Mouse (Mus musculus): Measurements from ENCODE around the gene Rbpjl. TPM values are rescaled to one million over a fixed set of nuclear protein-coding genes. Genes with fewer than 3 reads are reported as not detected.
A peak's percentile ranks its signal among the peaks of the same experiment; 100 is the strongest.

Rbpjl gene
- total RNA-seq, 1 experiment from 2014 or later = 0.47 TPM

DNA sequence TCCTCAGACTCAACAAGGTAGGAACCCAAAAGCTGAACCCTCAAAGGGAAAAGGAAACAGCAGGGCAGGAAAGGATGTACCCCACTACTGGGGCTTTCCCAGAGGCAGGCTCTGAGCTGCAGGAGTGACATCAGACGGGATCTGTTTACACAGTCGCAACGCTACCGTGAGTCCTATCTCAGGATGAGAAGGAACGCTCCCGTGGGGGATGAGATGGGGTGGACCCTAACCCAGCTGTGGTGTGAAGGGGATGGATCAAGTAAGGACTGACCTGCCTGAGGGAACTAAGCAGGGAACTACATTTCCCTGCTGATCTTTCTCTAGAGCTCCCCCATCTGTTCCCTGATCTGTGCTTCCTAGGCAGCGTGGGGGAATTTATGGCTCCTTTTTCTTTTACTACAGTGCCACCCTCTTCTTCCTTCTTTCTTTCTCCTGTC, 53.9 kb downstream of the Rbpjl start, which contains the start of gene Sys1:
Sys1 (plus strand) TSS at position 101 of the 437 bp plus-strand sequence.
- no peak for ATAC-seq (ENCODE audit: extremely low read depth, insufficient number of reproducible peaks, low FRiP score, poor library complexity, severe bottlenecking)

DNA sequence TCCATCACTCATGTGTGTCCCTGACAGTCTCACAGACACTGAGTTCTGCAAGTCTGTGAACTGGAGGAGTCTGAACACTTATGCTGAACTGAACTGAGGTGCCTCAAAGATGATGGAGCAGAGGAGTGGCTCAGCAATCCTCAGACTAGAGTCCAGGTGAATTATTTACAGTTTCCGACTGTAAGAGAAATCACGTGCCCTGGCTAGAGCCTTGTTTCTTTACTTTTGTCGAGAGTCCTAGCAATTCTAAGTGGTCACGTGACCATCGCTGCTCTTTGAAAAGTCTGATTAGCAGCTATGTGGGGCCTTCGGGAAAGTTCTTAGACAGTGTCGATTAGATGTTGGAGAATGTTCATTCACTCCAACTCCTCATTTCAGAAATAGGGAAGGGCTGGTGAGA, 55.0 kb downstream of the Rbpjl start:
- no peak for ATAC-seq (ENCODE audit: extremely low read depth, insufficient number of reproducible peaks, low FRiP score, poor library complexity, severe bottlenecking)

DNA sequence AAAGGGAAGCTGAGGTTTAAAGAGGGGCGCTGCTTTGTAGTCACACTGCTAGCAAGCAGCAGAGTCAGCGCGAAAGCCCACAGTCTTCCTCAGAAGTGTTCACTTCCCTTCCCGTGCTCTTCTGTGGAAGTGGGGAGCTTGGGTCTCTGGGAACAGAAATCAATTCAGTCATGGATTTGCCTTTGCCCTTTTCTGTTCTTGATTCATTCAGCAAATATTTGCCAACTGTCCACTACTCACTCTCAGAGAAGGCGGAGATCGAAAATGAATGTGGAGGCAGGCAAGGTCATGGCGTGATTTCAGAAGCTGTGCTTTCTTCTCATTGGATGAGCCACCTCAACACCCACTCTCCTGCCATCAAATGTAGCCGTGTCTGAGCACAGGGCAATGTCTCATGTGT, 55.6 kb downstream of the Rbpjl start:
- no peak for ATAC-seq (ENCODE audit: extremely low read depth, insufficient number of reproducible peaks, low FRiP score, poor library complexity, severe bottlenecking)

DNA sequence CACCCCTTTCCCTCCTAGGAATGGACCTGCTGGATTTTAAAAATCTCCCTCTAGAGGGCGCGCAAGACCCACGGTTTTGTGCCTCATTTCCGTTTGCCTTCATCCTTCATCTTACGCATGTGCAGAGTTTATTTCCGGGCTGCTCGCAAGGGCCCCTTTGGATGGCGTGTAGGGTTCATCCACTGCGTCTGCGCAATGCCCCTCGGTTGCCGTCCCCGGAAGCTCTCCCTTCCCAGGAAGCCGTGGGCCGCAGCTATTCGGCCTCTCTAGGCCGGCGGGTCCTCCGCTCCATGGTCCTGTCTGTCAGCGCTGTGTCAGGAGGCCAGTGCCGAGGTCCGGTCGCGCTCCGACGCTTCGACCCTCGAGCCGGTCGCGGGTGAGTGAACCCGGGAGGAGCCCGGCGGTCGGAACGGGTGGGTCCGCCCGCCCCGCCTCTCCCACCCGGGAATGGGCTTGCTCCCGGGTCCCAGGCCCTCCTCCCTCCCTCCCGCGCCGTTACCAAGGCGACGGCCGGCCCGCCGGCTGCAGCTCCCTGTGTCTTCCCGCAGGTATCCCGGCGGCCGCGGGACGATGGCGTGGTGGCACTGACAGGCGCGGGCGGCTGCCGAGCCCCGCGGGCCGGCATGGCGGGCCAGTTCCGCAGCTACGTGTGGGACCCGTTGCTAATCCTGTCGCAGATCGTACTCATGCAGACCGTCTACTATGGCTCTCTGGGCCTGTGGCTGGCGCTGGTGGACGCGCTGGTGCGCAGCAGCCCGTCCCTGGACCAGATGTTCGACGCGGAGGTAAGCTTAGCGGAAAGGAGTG, 58.0 kb downstream of the Rbpjl start, which contains the start of gene Gm20458:
Gm20458 (plus strand) TSS at position 223 of the 807 bp plus-strand sequence.
- peak; percentile 94 for ATAC-seq (ENCODE audit: extremely low read depth, insufficient number of reproducible peaks, low FRiP score, poor library complexity, severe bottlenecking)

Other genes with a start within 250 kb of the Rbpjl start
- not detected in 2 replicates for gene Kcns1, start 232.0 kb upstream of the Rbpjl start, total RNA-seq (2017)
- not detected in 2 replicates for gene Wfdc5, start 220.4 kb upstream of the Rbpjl start, total RNA-seq (2017)
- not detected in 2 replicates for gene Wfdc12, start 212.5 kb upstream of the Rbpjl start, total RNA-seq (2017)
- gene Wfdc15a, start 203.0 kb upstream of the Rbpjl start, total RNA-seq (2017) = not detected in 2 replicates
- gene Wfdc15b, start 181.5 kb upstream of the Rbpjl start, total RNA-seq (2017) = not detected in 2 replicates
- gene Svs2, start 164.7 kb upstream of the Rbpjl start, total RNA-seq (2017) = not detected in 2 replicates
- not detected in 2 replicates for gene Svs3b, start 146.5 kb upstream of the Rbpjl start, total RNA-seq (2017)
- gene Svs4, start 124.7 kb upstream of the Rbpjl start, total RNA-seq (2017) = not detected in 2 replicates
- not detected in 2 replicates for gene Svs3a, start 113.9 kb upstream of the Rbpjl start, total RNA-seq (2017)
- gene Svs6, start 86.4 kb upstream of the Rbpjl start, total RNA-seq (2017) = not detected in 2 replicates
- not detected in 2 replicates for gene Svs5, start 70.4 kb upstream of the Rbpjl start, total RNA-seq (2017)
- 327 and 410 TPM in 2 replicates for gene Slpi, start 14.0 kb upstream of the Rbpjl start, total RNA-seq (2017)
- gene Matn4, start 2.0 kb downstream of the Rbpjl start, total RNA-seq (2017) = 0.12 TPM in 1 of 2 replicates, not detected in the other
- gene Sdc4, start 40.7 kb downstream of the Rbpjl start, total RNA-seq (2017) = 61.3 and 73.7 TPM in 2 replicates
- gene Sys1, start 53.8 kb downstream of the Rbpjl start, total RNA-seq (2017) = 26.4 and 33.5 TPM in 2 replicates
- gene Gm20458, start 57.8 kb downstream of the Rbpjl start, total RNA-seq (2017) = not detected in 2 replicates
- not detected in 2 replicates for gene Trp53tg5, start 70.6 kb downstream of the Rbpjl start, total RNA-seq (2017)
- gene Dbndd2, start 83.0 kb downstream of the Rbpjl start, total RNA-seq (2017) = 1.3 and 2.3 TPM in 2 replicates
- 26.2 and 29.7 TPM in 2 replicates for gene Pigt, start 94.4 kb downstream of the Rbpjl start, total RNA-seq (2017)
- gene Wfdc2, start 159.3 kb downstream of the Rbpjl start, total RNA-seq (2017) = not detected in 2 replicates
- not detected in 2 replicates for gene Spint3, start 170.3 kb downstream of the Rbpjl start, total RNA-seq (2017)
- gene Wfdc6a, start 182.3 kb downstream of the Rbpjl start, total RNA-seq (2017) = not detected in 2 replicates
- gene Eppin, start 190.5 kb downstream of the Rbpjl start, total RNA-seq (2017) = not detected in 2 replicates
- not detected in 2 replicates for gene Wfdc6b, start 210.4 kb downstream of the Rbpjl start, total RNA-seq (2017)
- not detected in 2 replicates for gene Wfdc8, start 210.5 kb downstream of the Rbpjl start, total RNA-seq (2017)
- gene Wfdc16, start 235.7 kb downstream of the Rbpjl start, total RNA-seq (2017) = not detected in 2 replicates